Mouse (Mus musculus) megakaryocyte, embryonic 14.5 days (primary cell): ENCODE results near the gene Ephb6.

Experiments used
- FLI1 ChIP-seq: IDR thresholded peaks from 2 replicates; pipeline ENCODE4 v1.6.1; 2012; ENCODE audit warnings: low read length, inconsistent platforms, mixed read lengths
- GATA1 ChIP-seq: IDR thresholded peaks from 3 replicates; pipeline ENCODE4 v1.6.1; 2012; ENCODE audit warnings: mixed read lengths, low read length, inconsistent platforms, borderline replicate concordance

GRCm38 (mm10) chr6:41562598-41562997 lies 42.7 kb upstream of the Ephb6 start:
- TF ChIP-seq GATA1 (no peak), FLI1 (no peak)
